Mouse (Mus musculus) neural tube, embryonic 13.5 days (tissue): ENCODE measurements around the gene H2-M5. TPM values are rescaled to one million over a fixed set of nuclear protein-coding genes. Genes with fewer than 3 reads are reported as not detected.

Experiments
- ATAC-seq: fragments of 200-750 bp; cut with Nextera tagmentation; 2 replicates; pipeline ENCODE4 v1.8.0; 2017; ENCODE audit warnings: low read depth, mild to moderate bottlenecking, moderate TSS enrichment, moderate library complexity
- H3K27ac ChIP-seq: fragments of 300-500 bp; sonication (generic); replicated peaks from 2 replicates; pipeline ENCODE4 v1.5.1; 2015; ENCODE audit warnings: moderate library complexity, mild to moderate bottlenecking, inconsistent platforms
- H3K27me3 ChIP-seq: fragments of 300-500 bp; sonication (generic); 2 replicates; pipeline ENCODE4 v1.6.1; 2015; ENCODE audit warnings: mild to moderate bottlenecking, inconsistent platforms
- H3K36me3 ChIP-seq: fragments of 300-500 bp; sonication (generic); 2 replicates; pipeline ENCODE4 v1.6.1; 2015; ENCODE audit warnings: mild to moderate bottlenecking, inconsistent platforms
- H3K4me1 ChIP-seq: fragments of 300-500 bp; sonication (generic); replicated peaks from 2 replicates; pipeline ENCODE4 v1.6.1; 2015; ENCODE audit warnings: inconsistent platforms
- H3K4me2 ChIP-seq: fragments of 300-500 bp; sonication (generic); 2 replicates; pipeline ENCODE4 v1.6.1; 2015; ENCODE audit warnings: inconsistent platforms, mild to moderate bottlenecking, moderate library complexity
- H3K4me3 ChIP-seq: fragments of 300-500 bp; sonication (generic); 2 replicates; pipeline ENCODE4 v1.5.1; 2015; ENCODE audit warnings: mild to moderate bottlenecking, inconsistent platforms
- H3K9ac ChIP-seq: fragments of 300-500 bp; sonication (generic); 2 replicates; pipeline ENCODE4 v1.6.1; 2015; ENCODE audit warnings: moderate library complexity, mild to moderate bottlenecking, inconsistent platforms
- H3K9me3 ChIP-seq: fragments of 300-500 bp; sonication (generic); 2 replicates; pipeline ENCODE4 v1.6.1; 2016; ENCODE audit warnings: inconsistent platforms
- WGBS: fragments of 180-500 bp; shearing (Covaris S2); methylation state at CpG from one replicate; pipeline ENCODE4 v1.1.7; 2015; 5-methylcytosine and 5-hydroxymethylcytosine counted together
- polyA plus RNA-seq: library from polyadenylated mRNA; unstranded; fragments of >200 nt; fragmentation: Nextera tagmentation; extraction: Ambion mirVana; gene quantifications from 2 replicates; pipeline ENCODE4 v1.2.1, GENCODE M21; 2015

The H2-M5 gene
- polyA plus RNA-seq, 1 experiment from 2014 or later = 2.3 TPM

GRCm38 (mm10) chr17:36958884-36959283 is 30.5 kb downstream of the H2-M5 start:
- Histone ChIP-seq H3K4me1 (peaks cover 28% of the 10 kb centered on the region), H3K27ac (peak overlapping the region; percentile 85; the same call in 1 of the 2 replicates), H3K4me2 (peak overlapping the region; percentile 90), H3K36me3 (peaks cover 13% of the 10 kb centered on the region; the same call in 1 of the 2 replicates), H3K9ac (peak overlapping the region; percentile 77), H3K27me3 (no peaks in the 10 kb centered on the region), H3K9me3 (no peaks in the 10 kb centered on the region), H3K4me3 (peak overlapping the region; percentile 67)
- WGBS = 10% methylated on average over 12 of the region's 12 CpGs
- peak; percentile 33 for ATAC-seq

DNA sequence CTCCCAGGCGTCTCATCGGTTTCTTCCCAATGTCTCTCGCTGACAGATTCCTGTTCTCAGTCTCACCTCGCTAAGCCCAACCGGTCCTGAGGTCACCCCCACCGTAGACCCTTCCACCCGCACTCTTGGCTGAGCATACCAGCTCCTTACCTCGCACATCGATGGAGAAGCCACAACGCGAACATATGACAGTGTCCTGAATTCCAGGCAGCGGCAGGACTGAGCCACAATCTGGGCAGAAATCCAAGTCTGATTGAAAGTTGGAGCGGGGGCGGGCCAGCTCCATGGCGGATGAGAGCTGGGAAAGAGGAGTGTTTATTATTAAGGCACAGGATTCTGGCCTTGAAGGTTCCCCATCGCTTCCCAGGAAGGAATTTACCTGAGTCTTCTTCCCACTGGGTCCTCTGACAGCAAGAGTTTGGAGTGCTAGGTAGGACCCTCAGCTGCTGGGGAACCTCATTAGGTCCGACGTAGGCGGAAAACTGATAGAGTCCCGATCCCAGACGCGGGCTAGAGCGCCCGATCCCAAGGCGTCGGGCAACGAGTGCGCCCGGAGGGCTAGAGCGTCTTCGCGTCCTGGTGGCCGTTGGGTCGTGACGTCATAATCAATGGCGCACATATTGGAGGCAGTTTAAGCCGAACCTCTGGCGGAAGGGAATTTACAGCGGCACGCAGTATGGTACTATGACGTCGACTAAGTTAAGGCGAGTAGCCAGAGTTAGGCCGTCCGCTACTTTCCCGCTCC is 31.2 kb downstream of the H2-M5 start, which contains the start of the genes Znrd1 and Znrd1as:
Gene Znrd1, minus strand, starts transcription at position 561 of the 745 bp plus-strand sequence.
Gene Znrd1as, plus strand, starts transcription at position 594 of the 745 bp plus-strand sequence.
- Histone ChIP-seq H3K36me3 (peaks cover 13% of the 10 kb centered on the region; the same call in 1 of the 2 replicates), H3K9ac (peak within 1 kb of the TSS; percentile 91), H3K4me3 (peak within 1 kb of the TSS; percentile 67), H3K4me2 (peak within 1 kb of the TSS; percentile 90), H3K27me3 (no peaks in the 10 kb centered on the region), H3K4me1 (peaks cover 28% of the 10 kb centered on the region), H3K27ac (peak within 1 kb of the TSS; percentile 85), H3K9me3 (no peaks in the 10 kb centered on the region)
- under 1% methylated on average over 46 of the region's 46 CpGs for WGBS
- peak; percentile 97 for ATAC-seq

DNA sequence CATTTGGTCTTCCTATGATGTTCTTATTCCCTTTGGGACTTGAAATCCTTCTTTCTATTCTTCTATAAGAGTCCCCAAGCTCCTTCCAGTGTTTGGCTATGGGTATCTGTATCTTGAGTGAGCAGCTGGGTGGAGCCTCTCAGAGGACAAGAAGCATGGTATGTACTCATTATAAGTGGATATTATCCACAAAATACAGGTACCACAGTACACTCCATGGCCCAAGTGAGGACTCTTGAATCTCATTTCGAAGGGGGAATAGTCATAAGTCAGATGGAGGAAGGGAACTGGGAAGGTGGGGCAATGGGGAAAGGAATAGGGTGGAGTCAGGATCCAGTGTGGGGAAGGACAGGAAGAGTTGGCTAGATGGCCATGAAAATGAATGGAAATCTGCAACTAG is 36.3 kb downstream of the H2-M5 start:
- ATAC-seq = no peak
- no peak overlapping the region for H3K27ac ChIP-seq
- WGBS = 96% methylated on average over 1 of the region's 1 CpGs
- no peak overlapping the region for H3K4me2 ChIP-seq
- no peak overlapping the region for H3K4me3 ChIP-seq
- no peaks in the 10 kb centered on the region for H3K27me3 ChIP-seq
- H3K4me1 ChIP-seq = peaks cover 35% of the 10 kb centered on the region
- H3K9me3 ChIP-seq = no peaks in the 10 kb centered on the region
- no peak overlapping the region for H3K9ac ChIP-seq
- peaks cover 26% of the 10 kb centered on the region for H3K36me3 ChIP-seq

DNA sequence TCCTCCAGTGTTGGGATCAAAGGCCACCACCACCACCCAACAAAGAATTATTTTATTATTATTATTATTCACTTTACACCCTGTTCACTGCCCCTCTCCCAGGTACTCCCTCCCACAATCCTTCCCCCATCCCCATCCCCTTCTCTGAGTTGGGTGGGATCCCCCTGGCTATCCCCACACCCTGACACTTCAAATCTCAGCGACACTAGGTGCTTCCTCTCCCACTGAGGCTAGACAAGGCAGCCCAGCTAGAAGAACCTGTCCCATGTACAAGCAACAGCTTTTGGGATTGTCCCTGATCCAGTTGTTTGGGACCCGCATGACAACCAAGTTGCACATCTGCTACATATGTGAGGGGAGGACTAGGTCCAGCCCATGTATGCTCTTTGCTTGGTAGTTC is 36.7 kb downstream of the H2-M5 start:
- 92% methylated on average over 2 of the region's 2 CpGs for WGBS
- Histone ChIP-seq H3K4me3 (no peak overlapping the region), H3K9ac (no peak overlapping the region), H3K36me3 (peaks cover 26% of the 10 kb centered on the region), H3K27me3 (no peaks in the 10 kb centered on the region), H3K4me2 (no peak overlapping the region), H3K9me3 (no peaks in the 10 kb centered on the region), H3K27ac (no peak overlapping the region), H3K4me1 (peaks cover 35% of the 10 kb centered on the region)
- ATAC-seq = no peak

- H3K4me1 ChIP-seq = peaks cover 32% of the 10 kb centered on the region
- H3K9me3 ChIP-seq = no peaks in the 10 kb centered on the region
- H3K36me3 ChIP-seq = peaks cover 22% of the 10 kb centered on the region
- peaks cover 1% of the 10 kb centered on the region; the same call in 1 of the 2 replicates for H3K27me3 ChIP-seq
- peak; percentile 93 for ATAC-seq
- peak within 1 kb of the TSS; percentile 83 for H3K9ac ChIP-seq
- peak within 1 kb of the TSS; percentile 91 for H3K27ac ChIP-seq
- peak within 1 kb of the TSS; percentile 63 for H3K4me3 ChIP-seq
- 2% methylated on average over 36 of the region's 36 CpGs for WGBS
- H3K4me2 ChIP-seq = peak within 1 kb of the TSS; percentile 88
These were observed 38.1 kb downstream of the H2-M5 start, which contains the start of gene Ppp1r11 for GRCm38 (mm10) chr17:36950981-36951947. Gene Ppp1r11 (minus strand): TSS chr17:36951741.

GRCm38 (mm10) chr17:36949265-36949664 is 40.1 kb downstream of the H2-M5 start:
- H3K4me1 ChIP-seq = peaks cover 37% of the 10 kb centered on the region
- H3K27me3 ChIP-seq = peaks cover 21% of the 10 kb centered on the region
- ATAC-seq = no peak
- WGBS = 94% methylated on average over 8 of the region's 8 CpGs
- peaks cover 16% of the 10 kb centered on the region for H3K36me3 ChIP-seq
- H3K4me3 ChIP-seq = no peak overlapping the region
- H3K9ac ChIP-seq = no peak overlapping the region
- H3K9me3 ChIP-seq = no peaks in the 10 kb centered on the region
- H3K4me2 ChIP-seq = no peak overlapping the region
- H3K27ac ChIP-seq = no peak overlapping the region

DNA sequence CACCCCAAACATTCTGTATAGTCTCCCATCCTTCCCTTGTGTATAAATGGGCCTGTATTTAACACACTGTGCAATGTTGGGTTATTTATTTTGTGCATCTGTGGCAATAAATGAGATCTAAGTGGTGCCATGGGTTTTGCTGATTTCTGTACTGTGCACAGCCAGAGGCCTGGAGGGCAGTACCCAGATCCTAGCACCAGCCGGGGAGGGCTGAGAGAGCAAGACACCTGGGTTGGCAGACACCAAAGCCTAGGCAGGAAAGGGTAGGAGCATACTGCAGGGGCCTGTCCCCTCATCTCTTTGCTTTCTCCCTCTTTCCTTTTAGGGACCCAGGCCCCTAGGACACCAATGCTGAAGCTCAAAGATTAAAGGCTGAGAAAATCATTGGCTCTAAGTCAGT is 41.1 kb downstream of the H2-M5 start:
- peaks cover 45% of the 10 kb centered on the region for H3K4me1 ChIP-seq
- H3K4me2 ChIP-seq = no peak overlapping the region
- H3K27ac ChIP-seq = no peak overlapping the region
- peaks cover 13% of the 10 kb centered on the region for H3K36me3 ChIP-seq
- no peaks in the 10 kb centered on the region for H3K9me3 ChIP-seq
- H3K4me3 ChIP-seq = no peak overlapping the region
- no peak for ATAC-seq
- 83% methylated on average over 1 of the region's 1 CpGs for WGBS
- peaks cover 31% of the 10 kb centered on the region for H3K27me3 ChIP-seq
- no peak overlapping the region for H3K9ac ChIP-seq

DNA sequence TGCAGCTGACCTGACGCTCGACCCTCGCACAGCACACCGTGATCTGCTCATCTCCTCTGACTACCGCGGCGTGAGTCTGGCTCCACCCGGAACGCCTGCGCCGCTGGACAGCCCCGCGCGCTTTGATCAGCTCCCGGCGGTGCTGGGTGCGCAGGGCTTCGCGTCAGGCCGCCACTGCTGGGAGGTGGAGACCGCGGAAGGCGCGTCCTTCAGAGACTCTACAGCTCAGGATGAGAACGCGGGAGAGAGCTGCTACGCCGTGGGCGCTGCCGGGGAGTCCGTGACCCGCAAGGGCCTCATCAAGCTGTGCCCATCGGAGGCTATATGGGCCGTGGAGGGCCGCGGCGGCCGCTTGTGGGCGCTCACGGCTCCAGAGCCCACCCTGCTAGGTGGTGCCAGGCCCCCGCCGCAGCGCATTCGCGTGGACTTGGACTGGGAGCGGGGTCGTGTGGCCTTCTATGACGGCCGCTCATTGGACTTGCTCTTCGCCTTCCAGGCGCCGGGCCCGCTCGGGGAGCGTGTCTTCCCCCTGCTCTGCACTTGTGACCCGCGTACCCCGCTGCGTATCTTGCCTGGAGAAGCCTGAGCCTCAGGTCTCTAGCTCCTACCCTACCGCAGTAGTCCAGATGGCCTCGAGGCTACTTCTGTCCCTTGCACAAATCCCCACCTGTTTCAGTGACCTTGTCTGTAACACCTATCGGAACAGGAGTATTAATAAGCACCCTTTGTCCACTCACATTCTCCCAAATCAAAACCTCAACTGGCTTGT is 42.1 kb downstream of the H2-M5 start:
- Histone ChIP-seq H3K4me3 (peak overlapping the region; percentile 51), H3K9me3 (no peaks in the 10 kb centered on the region), H3K9ac (peak overlapping the region; percentile 80), H3K27ac (peak overlapping the region; percentile 76), H3K27me3 (peaks cover 41% of the 10 kb centered on the region), H3K4me1 (peaks cover 54% of the 10 kb centered on the region), H3K4me2 (peak overlapping the region; percentile 87), H3K36me3 (peaks cover 13% of the 10 kb centered on the region)
- ATAC-seq = peak; percentile 71
- under 1% methylated on average over 62 of the region's 62 CpGs for WGBS

DNA sequence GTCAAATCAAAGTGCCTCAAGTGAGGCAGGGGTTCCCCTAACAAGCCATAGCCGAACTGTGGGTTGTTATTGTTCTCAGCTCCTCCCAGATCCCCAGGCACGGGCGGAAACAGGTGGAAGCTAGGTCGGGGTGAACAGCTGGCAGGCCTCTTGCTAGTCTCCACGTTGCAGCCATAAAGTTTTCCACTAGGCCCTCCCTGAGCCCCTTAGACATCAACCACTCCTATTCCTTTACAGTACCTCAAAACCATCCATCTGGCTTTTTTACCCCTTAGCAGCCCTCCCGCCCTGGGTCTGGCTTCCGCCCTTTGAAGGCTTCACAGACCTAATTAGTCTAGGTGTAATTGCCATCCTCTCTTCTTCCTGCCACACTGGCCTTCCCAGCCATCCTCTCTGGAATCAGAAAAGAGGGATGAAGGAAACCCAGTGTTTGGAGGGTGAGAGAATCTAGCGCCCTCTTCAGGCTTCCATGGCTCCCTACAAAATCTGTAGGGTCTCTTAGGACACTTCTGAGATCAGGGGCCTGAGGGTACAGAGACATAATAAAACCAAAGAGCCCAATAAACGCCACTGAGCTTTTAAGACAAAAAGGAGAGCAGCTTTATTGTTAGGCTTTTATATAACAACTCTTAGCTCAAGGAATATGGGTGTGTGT is 45.1 kb downstream of the H2-M5 start:
- peaks cover 51% of the 10 kb centered on the region for H3K27me3 ChIP-seq

DNA sequence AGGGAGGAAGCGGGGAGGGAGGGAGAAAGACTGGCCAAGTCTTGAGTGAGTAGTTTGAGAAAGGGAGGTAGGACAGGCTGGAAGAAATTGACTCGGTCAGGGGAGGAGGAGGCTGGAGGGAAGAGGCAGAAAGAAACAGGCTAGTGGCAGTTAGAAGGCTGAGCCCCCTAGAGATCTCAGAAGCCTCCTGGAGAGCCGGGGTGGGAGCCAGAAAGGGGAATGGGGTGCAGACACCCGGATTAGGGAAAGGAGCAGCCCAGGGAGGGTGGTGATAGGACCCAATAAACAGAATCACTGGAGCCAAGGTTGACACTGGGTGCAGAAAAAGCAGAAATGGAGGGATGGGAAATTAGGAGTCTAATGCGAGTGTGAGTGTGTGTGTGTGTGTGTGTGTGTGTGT is 45.6 kb downstream of the H2-M5 start:
- H3K9me3 ChIP-seq = no peaks in the 10 kb centered on the region
- 14% methylated on average over 5 of the region's 5 CpGs for WGBS
- H3K9ac ChIP-seq = no peak overlapping the region
- H3K36me3 ChIP-seq = peaks cover 1% of the 10 kb centered on the region
- H3K27me3 ChIP-seq = peaks cover 54% of the 10 kb centered on the region
- ATAC-seq = no peak
- H3K4me1 ChIP-seq = peaks cover 39% of the 10 kb centered on the region
- H3K4me2 ChIP-seq = peak overlapping the region; percentile 69
- H3K27ac ChIP-seq = no peak overlapping the region
- H3K4me3 ChIP-seq = peak overlapping the region; percentile 41

More for the DNA sequence above, 45.1 kb downstream of the H2-M5 start:
- Histone ChIP-seq H3K4me2 (no peak overlapping the region), H3K27ac (no peak overlapping the region), H3K9ac (no peak overlapping the region), H3K4me1 (peaks cover 39% of the 10 kb centered on the region), H3K36me3 (peaks cover 7% of the 10 kb centered on the region), H3K9me3 (no peaks in the 10 kb centered on the region), H3K4me3 (no peak overlapping the region)
- no peak for ATAC-seq
- WGBS = 8% methylated on average over 9 of the region's 9 CpGs
